Mouse (Mus musculus) C2C12 (cell line): ENCODE data around the gene Fam180a.

ENCODE experiments used
- CTCF ChIP-seq: IDR thresholded peaks from one replicate; pipeline ENCODE4 v1.5.1; 2011; ENCODE audit not compliant: control insufficient read depth, insufficient read depth, insufficient read length
- MAX ChIP-seq: IDR thresholded peaks from one replicate; pipeline ENCODE4 v1.6.1; 2011; ENCODE audit warnings: mild to moderate bottlenecking, control low read depth
- MYOD1 ChIP-seq: IDR thresholded peaks from one replicate; pipeline ENCODE4 v1.6.1; 2011; ENCODE audit warnings: low read depth; ENCODE audit not compliant: control insufficient read depth, insufficient read length

DNA sequence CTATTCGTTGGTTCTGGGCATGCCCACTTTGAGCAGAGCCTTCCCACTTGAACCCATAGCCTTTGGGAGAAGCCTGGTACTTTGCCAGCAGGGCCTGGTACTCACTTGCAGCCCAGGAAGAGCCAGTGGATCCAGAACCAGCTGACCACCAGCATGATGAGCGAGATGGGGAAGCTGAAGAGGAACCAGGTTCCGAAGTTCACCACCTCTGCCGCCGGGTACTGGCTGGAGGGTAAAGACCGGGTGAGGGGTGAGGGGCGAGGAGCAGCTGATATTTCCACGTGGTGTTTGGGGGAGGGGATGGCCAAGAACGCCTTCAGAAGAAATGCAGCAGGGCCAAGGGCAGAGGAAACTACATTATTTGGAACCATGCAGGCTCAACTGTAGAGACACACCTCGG, 46.6 kb downstream of the Fam180a start:
- TF ChIP-seq CTCF: no peak
- no peak for TF ChIP-seq MYOD1
- no peak for TF ChIP-seq MAX
